Mouse (Mus musculus) stomach, embryonic 14.5 days (tissue): Measurements from ENCODE around the gene Rasgef1b. TPM values are rescaled to one million over a fixed set of nuclear protein-coding genes. Genes with fewer than 3 reads are reported as not detected.

ENCODE experiments used
- ATAC-seq: fragments of 200-750 bp; cut with Nextera tagmentation; 2 replicates; pipeline ENCODE4 v1.8.0; 2017; ENCODE audit warnings: low read depth, moderate TSS enrichment; ENCODE audit not compliant: insufficient number of reproducible peaks, insufficient read depth, low FRiP score
- H3K27ac ChIP-seq: fragments of 300-500 bp; sonication (generic); 2 replicates; pipeline ENCODE4 v1.5.1; 2014; ENCODE audit warnings: mild to moderate bottlenecking, low read length, moderate library complexity, mixed read lengths
- H3K27me3 ChIP-seq: fragments of 300-500 bp; sonication (generic); 2 replicates; pipeline ENCODE4 v1.6.1; 2014; ENCODE audit warnings: low read length, control low read depth, mixed read lengths; ENCODE audit not compliant: control insufficient read depth, insufficient read depth
- H3K36me3 ChIP-seq: fragments of 300-500 bp; sonication (generic); 2 replicates; pipeline ENCODE4 v1.6.1; 2014; ENCODE audit warnings: mild to moderate bottlenecking, control low read depth, low read length, moderate library complexity, mixed read lengths; ENCODE audit not compliant: control insufficient read depth, insufficient read depth
- H3K4me1 ChIP-seq: fragments of 300-500 bp; sonication (generic); 2 replicates; pipeline ENCODE4 v1.6.1; 2014; ENCODE audit warnings: low read length, control low read depth, mixed read lengths; ENCODE audit not compliant: control insufficient read depth, insufficient read depth
- H3K4me2 ChIP-seq: fragments of 300-500 bp; sonication (generic); replicated peaks from 2 replicates; pipeline ENCODE4 v1.6.1; 2014; ENCODE audit warnings: low read depth, low read length, control low read depth
- H3K4me3 ChIP-seq: fragments of 300-500 bp; sonication (generic); 2 replicates; pipeline ENCODE4 v1.5.1; 2014; ENCODE audit warnings: low read depth, low read length, control low read depth
- H3K9ac ChIP-seq: fragments of 300-500 bp; sonication (generic); replicated peaks from 2 replicates; pipeline ENCODE4 v1.6.1; 2014; ENCODE audit warnings: low read depth, mild to moderate bottlenecking, control low read depth, low read length, moderate library complexity, mixed read lengths
- H3K9me3 ChIP-seq: fragments of 300-500 bp; sonication (generic); 2 replicates; pipeline ENCODE4 v1.6.1; 2016; ENCODE audit warnings: low read depth, low read length, control low read depth; ENCODE audit not compliant: control insufficient read depth
- WGBS: fragments of 180-500 bp; shearing (Covaris S2); extraction: QIAGEN DNeasy Blood & Tissue Kit; methylation state at CpG from one replicate; pipeline ENCODE4 v1.1.7; 2014; 5-methylcytosine and 5-hydroxymethylcytosine counted together
- polyA plus RNA-seq: library from polyadenylated mRNA; unstranded; fragments of >200 nt; fragmentation: Nextera tagmentation; extraction: Ambion mirVana; gene quantifications from 2 replicates; pipeline ENCODE4 v1.2.1, GENCODE M21; 2014

The Rasgef1b gene
- polyA plus RNA-seq, 1 experiment from 2014 or later = 13.9 TPM

- H3K4me1 ChIP-seq = no peaks in the 10 kb centered on the region
- WGBS = 84% methylated on average over 9 of the region's 9 CpGs
- ATAC-seq = no peak
- no peaks in the 10 kb centered on the region for H3K36me3 ChIP-seq
- no peaks in the 10 kb centered on the region for H3K9me3 ChIP-seq
- no peaks in the 10 kb centered on the region for H3K27me3 ChIP-seq
- no peak overlapping the region for H3K4me3 ChIP-seq
- no peak overlapping the region for H3K27ac ChIP-seq
- no peak overlapping the region for H3K4me2 ChIP-seq
- no peak overlapping the region for H3K9ac ChIP-seq
Observed at GRCm38 (mm10) chr5:99277536-99277935, 451.3 kb downstream of the Rasgef1b start.

- 57% methylated on average over 12 of the region's 12 CpGs for WGBS
- H3K9ac ChIP-seq = no peak overlapping the region
- H3K4me3 ChIP-seq = no peak overlapping the region
- H3K9me3 ChIP-seq = no peaks in the 10 kb centered on the region
- H3K27me3 ChIP-seq = no peaks in the 10 kb centered on the region
- H3K36me3 ChIP-seq = no peaks in the 10 kb centered on the region
- no peak overlapping the region for H3K27ac ChIP-seq
- ATAC-seq = no peak
- H3K4me1 ChIP-seq = no peaks in the 10 kb centered on the region
- H3K4me2 ChIP-seq = no peak overlapping the region
Observed at GRCm38 (mm10) chr5:99274119-99274563, 454.7 kb downstream of the Rasgef1b start.

- Histone ChIP-seq H3K27ac (no peak overlapping the region), H3K4me3 (no peak overlapping the region), H3K4me1 (no peaks in the 10 kb centered on the region), H3K4me2 (no peak overlapping the region), H3K36me3 (no peaks in the 10 kb centered on the region), H3K9ac (no peak overlapping the region), H3K9me3 (no peaks in the 10 kb centered on the region), H3K27me3 (no peaks in the 10 kb centered on the region)
- no peak for ATAC-seq
- WGBS = 59% methylated on average over 1 of the region's 1 CpGs
Observed at GRCm38 (mm10) chr5:99271531-99271930, 457.3 kb downstream of the Rasgef1b start.

- Histone ChIP-seq H3K4me3 (no peak overlapping the region), H3K9me3 (no peaks in the 10 kb centered on the region), H3K9ac (no peak overlapping the region), H3K27me3 (no peaks in the 10 kb centered on the region), H3K27ac (no peak overlapping the region), H3K36me3 (no peaks in the 10 kb centered on the region), H3K4me1 (no peaks in the 10 kb centered on the region), H3K4me2 (no peak overlapping the region)
- WGBS = 79% methylated on average over 2 of the region's 2 CpGs
- ATAC-seq = no peak
Observed at GRCm38 (mm10) chr5:99269131-99269530, 459.7 kb downstream of the Rasgef1b start.

- no peak overlapping the region for H3K9ac ChIP-seq
- H3K4me1 ChIP-seq = no peaks in the 10 kb centered on the region
- ATAC-seq = no peak
- no peaks in the 10 kb centered on the region for H3K27me3 ChIP-seq
- H3K9me3 ChIP-seq = no peaks in the 10 kb centered on the region
- 80% methylated on average over 5 of the region's 5 CpGs for WGBS
- no peak overlapping the region for H3K4me2 ChIP-seq
- H3K36me3 ChIP-seq = no peaks in the 10 kb centered on the region
- H3K4me3 ChIP-seq = no peak overlapping the region
- H3K27ac ChIP-seq = no peak overlapping the region
Observed at GRCm38 (mm10) chr5:99267338-99267737, 461.5 kb downstream of the Rasgef1b start.

- Histone ChIP-seq H3K27me3 (no peaks in the 10 kb centered on the region), H3K4me2 (no peak overlapping the region), H3K4me3 (no peak overlapping the region), H3K36me3 (no peaks in the 10 kb centered on the region), H3K4me1 (no peaks in the 10 kb centered on the region), H3K9me3 (no peaks in the 10 kb centered on the region), H3K27ac (no peak overlapping the region), H3K9ac (no peak overlapping the region)
- no peak for ATAC-seq
- 90% methylated on average over 8 of the region's 8 CpGs for WGBS
Observed at GRCm38 (mm10) chr5:99266301-99266700, 462.6 kb downstream of the Rasgef1b start.

- Histone ChIP-seq H3K27ac (no peak overlapping the region), H3K36me3 (no peaks in the 10 kb centered on the region), H3K4me2 (no peak overlapping the region), H3K9me3 (no peaks in the 10 kb centered on the region), H3K4me1 (no peaks in the 10 kb centered on the region), H3K9ac (no peak overlapping the region), H3K4me3 (no peak overlapping the region), H3K27me3 (no peaks in the 10 kb centered on the region)
- ATAC-seq = no peak
- WGBS = 75% methylated on average over 6 of the region's 6 CpGs
Observed at GRCm38 (mm10) chr5:99262197-99262920, 466.5 kb downstream of the Rasgef1b start.

GRCm38 (mm10) chr5:99261121-99261724 is 467.6 kb downstream of the Rasgef1b start:
- Histone ChIP-seq H3K9ac (no peak overlapping the region), H3K4me3 (no peak overlapping the region), H3K9me3 (no peaks in the 10 kb centered on the region), H3K27me3 (no peaks in the 10 kb centered on the region), H3K4me1 (no peaks in the 10 kb centered on the region), H3K4me2 (no peak overlapping the region), H3K27ac (no peak overlapping the region), H3K36me3 (no peaks in the 10 kb centered on the region)
- no peak for ATAC-seq
- WGBS = 72% methylated on average over 4 of the region's 4 CpGs
